Mouse (Mus musculus) CD8-positive naive resting alpha-beta T cell, adult 2 months (primary cell): ENCODE measurements around the gene Polr3c.
"Not testable (repeated sequence)": the region's sequence is repeated elsewhere in the genome, so short reads cannot be mapped to it uniquely, and the experiment has no call there.

ENCODE experiments used
- DNase-seq, 2 experiments: peaks; one replicate each; pipeline ENCODE4 v3.0.0; 2022; ENCODE audit warnings: low read depth in 2 of 2, low spot score in 2 of 2

The Polr3c gene

DNA sequence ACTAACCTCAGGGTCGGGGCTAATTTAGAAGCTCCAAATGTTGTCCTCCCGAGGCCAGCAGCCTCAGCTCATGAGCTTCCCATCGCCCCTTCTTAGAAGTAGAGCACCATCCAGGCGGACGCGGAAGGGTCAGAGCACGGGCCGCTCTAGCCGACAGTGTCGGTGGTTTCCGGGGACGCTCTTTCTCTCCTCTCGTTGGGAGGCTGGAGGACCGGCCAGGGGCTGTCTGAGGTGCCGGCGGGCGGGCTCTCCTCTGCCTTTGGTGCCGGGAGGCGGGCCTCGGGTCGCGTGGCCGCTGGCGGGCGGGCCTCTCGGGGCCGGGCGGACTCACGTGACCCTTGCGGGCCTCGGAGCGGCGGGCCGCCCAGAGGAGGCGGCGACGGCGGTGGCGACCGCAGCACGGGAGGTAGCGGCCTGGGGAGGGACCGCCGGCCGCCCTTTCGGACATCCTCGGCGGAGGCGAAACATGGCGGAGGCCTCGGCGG, at the start of gene Polr3c, which contains the start of gene Rnf115:
Polr3c (minus strand) TSS at position 286 of the 485 bp plus-strand sequence.
Rnf115 (plus strand) TSS at position 322 of the 485 bp plus-strand sequence.
- DNase-seq, result peak; percentile 81 to 86

DNA sequence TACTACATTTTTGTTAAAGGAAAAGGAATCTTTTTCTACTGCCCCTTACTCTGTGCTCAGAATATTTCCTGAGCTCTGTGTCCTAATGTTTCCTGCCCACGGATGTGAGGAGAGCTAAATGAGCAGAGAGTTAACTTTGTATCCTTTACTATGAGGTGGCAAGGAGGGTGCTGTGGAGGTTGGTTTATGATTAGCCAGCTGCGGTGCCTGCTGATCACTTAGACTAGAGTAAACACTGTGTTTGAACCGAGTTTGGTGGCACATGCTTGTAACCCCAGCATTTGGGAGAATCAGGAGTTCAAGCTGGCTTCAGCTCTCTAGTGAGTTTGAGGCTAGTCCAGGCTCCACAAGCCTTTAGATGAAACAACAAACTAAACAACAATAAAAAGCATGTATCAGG, 49.7 kb upstream of the Polr3c start:
- no peak for DNase-seq

DNA sequence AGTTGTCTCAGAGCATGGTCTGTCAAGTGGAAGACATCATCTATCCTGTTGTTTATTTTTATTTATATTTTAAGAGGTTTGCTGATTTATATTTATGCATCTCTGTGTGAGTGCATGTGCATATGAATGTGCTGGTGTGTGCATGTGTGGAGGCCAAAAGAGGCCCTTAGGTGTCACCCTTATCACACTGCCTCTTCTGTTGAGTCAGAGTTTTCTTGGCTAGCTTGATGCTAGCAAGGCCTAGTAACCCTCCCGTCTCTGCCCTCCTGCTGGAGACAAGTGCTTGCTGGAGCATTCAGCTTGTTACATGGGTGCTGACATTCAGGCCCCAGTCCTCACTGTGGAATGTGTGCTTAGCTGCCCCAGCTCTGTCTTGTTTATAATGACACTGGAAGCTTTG, 45.5 kb upstream of the Polr3c start:
- DNase-seq, result no peak

DNA sequence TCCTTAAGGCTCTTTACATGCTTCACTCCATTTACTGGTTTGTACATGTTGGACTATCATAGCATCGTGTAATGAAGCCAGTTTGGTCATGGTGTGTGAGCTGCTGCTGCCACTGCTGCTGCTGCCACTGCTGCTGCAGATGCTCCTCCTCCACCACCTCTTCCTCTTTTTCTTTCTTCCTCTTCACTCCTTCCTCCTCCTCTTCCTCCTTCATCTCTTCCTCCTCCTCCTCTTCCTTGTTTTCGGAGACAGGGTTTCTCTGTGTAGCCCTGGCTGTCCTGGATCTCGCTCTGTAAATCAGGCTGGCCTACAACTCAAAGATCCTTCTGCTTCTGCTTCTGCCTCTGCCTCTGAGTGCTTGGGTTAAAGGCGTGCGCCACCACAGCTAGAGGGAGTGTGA, 42.5 kb upstream of the Polr3c start:
- DNase-seq, result no peak

DNA sequence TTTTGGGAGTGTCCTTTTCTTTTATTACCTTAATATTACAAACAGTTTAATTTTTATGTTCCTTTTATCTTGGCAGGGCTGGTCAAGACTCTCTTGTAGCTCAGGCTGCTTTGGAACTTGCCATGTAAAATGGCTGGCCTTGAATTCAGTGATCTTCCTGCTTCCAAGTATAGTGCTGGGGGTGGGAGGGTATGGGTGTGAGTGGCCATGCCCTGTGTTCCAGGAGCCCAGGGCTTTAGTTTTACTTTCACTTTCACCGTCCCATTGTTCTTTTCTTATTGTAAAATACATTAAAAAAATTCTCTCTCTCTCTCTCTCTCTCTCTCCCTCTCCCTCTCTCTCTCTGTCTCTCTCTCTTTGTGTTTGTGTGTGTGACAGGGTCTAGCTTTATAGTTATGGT, 37.1 kb upstream of the Polr3c start:
- DNase-seq, result peak in 1 of 2 experiments; percentile 3

DNA sequence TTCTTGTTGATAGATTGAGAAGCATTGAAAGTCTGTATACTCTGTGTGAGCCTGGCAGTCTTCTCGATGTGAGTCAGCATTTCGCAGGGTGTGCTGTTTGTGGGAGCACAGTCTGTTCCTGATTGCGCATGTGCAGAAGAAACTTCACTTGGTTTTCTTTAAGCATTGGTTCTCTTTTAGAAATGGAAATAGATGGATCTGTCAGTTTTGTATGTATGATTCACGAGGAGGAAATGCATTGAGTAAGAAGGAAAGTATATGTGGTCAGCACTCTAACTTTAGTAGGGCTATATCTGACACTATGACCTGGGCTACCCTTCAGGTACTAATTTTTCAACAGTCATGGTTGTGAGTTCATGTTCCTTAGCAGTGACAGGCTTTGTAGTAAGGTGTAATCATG, 32.3 kb upstream of the Polr3c start:
- no peak for DNase-seq

DNA sequence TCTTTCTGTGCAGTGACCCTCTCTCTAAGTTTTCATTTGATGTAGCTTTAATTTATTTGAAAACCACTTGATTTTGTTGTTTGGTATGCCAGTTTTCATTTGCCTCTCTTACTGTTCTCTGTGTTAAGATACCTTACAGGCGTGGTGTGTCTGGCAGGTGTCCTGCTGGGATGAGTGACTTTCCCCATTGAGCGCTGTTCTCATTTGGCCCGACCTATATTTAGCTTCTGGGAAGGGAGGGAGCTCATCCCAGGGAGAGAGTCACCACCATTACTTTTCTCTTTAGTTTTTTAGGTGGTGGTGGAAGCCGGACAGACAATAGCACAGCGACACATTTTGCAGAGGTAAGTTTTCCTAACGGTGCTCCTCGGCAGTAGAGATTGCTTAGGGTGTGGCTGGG, 30.3 kb upstream of the Polr3c start:
- DNase-seq, result no peak

DNA sequence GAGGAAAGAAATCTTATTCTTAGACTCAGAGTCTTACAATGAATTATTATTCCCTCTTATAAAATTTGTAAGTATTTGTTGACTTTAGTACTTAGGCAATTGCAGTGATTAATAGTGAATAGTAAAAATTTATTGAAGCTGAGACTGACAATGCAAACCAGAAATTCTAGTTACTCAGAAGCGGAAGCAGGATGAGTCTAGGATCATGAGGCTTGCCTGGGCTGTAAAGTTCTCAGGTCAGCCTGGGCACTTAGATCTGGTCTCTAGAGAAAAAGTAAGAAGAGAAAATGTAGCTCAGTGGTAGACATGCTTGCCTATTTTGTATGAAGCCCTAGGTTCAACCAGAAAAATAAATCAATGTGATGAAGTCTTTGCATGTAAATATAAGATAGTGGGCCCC, 28.5 kb upstream of the Polr3c start:
- no peak for DNase-seq

DNA sequence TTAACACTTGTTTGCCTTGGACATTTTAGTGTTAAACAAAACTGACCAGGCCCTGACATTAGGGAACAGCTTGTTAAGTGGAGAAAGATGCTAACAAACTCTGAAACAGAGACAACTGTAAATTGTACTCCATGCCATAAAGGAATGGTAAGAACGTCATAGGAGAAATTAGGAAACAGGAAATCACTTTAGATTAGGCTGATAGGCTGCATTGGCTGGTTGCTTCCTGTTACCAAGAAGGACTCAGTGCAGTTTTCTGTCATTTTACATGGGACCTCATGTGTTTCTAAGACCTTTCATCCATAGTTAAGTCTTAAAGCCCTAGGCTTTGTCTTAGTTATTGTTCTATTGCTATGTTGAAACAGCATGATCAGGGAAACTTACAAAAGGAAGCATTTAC, 19.4 kb upstream of the Polr3c start:
- no peak for DNase-seq

DNA sequence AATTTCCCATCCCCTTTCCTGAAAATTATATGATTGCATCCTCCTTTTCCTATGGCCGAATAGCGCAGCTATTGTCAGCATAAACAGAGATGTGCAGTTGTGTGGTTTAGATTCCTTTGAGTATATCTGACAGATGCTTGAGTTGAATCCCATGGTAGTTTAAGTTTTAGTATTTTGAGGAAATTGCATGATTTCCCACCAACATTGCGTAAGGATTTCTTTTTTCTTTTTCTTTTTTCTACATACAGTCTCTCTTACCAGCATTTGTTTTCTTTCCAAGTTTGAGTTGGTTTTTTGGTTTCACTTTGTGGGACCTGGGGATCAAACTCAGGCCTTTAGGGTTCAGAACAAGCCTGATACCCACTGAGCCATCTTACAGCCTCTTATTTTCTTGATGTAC, 16.9 kb upstream of the Polr3c start:
- no peak for DNase-seq

DNA sequence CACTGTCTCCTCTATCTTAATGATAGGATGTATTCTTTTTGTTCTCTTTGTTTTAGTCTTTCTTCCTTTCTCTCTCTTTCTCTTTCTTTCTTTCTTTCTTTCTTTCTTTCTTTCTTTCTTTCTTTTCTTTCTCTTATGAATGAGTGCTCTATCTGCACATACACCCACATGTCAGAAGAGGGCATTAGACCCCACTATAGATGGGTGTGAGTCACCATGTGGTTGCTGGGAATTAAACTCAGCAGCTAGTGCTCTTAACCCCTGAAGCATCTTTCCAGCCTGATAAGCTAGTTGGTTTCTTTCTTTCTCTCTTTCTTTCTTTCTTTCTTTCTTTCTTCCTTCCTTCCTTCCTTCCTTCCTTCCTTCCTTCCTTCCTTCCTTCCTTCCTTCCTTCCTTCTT, 12.9 kb upstream of the Polr3c start:
- not testable (repeated sequence) for DNase-seq

DNA sequence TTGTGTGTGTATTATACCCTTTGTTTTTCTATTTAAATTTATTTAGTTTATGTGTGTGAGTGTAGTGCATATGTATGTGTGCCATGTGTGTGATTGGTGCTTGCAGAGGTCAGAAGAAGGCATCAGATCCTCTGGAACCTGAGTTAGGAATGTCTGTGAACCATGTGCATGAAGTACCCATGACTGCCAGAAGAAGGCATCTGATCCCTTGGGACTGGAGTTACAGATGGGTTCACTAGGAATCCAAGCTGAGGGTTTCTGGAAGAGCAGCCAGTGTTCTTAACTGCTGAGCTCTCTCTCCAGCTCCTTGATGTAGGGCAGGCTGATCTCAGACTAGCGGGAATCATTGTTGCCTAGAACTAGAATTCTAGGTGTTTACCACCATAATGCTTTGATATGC, 10.6 kb upstream of the Polr3c start:
- no peak for DNase-seq

DNA sequence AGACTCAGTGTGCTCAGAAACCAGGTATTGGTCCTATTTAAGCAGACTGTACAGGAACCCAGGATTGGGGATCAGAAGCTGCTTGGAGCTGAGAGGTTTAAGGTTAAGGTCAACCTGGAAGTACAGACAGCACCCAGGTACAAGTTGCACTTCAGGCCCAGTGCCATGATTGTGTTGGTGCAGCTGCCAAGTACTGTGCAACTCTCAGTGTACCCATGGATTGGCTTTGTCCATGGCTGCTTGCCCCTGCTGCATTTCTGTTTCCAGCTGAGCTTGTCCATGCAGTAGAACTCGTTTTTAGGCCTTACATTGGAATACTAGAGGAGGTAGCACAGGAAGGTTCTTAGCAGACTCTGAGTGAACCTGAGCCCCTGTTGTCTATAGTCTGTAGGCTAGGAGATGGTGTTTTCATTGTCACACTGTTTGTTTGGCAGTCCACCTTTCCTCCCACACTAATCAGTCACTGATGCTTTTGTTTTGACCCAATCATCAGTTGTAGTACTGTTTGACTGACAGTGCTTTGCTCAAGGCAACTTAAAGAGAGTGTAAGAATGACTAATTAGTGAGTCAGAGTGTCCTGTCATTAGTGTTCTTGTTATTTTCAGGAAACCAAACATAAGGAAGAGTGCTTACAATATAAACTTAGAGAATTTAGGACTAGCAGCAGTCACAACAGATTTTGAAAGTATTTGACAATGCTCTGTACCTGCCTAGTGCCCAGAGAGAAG, 9.7 kb upstream of the Polr3c start:
- DNase-seq, result no peak

DNA sequence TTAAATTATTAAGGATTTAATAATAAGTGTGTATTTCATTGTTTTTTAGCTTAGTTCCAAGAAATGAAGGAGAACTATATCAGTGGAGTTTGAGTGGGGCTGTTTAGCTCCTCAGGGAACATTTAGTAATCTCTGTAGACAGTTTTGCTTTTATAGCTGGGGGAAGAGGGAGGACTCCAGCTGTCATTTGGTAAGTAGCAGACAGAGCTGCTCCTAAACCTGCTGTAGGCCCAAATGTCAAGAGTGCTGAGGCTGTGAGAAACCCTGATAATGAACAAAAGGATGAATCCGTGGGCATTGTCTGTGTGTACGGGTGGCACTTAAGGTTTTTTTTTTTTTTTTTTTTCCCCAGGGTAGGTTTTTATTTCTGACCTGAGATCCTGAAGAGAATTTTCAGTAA, 7.8 kb upstream of the Polr3c start:
- DNase-seq, result no peak

DNA sequence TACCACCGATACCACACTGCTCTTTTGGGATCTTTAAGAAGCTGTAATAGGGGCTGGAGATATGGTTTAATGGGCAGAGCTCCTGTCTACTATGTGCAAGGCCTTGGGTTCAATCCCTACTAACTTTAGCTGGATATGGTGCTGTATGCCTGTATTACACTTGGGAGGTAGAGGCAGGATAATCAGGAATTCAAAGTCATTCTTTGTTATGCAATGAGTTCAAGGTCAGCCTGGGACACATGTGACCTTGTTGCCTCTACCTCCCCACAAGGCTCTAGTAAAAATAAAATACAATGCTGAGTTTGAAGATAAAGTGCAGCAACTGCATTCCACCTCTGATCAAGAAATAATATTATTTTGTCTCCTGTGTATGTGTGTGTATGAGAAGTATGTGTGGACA, 6.6 kb upstream of the Polr3c start:
- no peak for DNase-seq

DNA sequence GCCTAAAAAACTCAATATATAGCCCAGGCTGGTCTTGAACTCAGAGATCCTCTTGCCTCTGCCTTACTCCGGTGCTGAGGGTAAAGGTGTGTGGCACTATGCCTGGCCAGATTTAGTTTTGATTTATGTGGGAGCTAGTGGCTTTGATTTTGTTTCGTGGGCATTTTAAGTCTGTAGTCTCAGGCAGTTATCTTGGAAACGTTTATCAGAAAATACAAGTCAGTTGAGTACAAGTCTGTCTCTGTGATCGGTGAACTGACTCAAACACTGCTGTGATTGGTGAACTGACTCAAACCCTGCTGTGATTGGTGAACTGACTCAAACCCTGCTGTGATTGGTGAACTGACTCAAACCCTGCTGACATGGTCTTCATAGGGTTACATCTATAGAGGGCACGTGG, 3.4 kb upstream of the Polr3c start:
- DNase-seq, result no peak

DNA sequence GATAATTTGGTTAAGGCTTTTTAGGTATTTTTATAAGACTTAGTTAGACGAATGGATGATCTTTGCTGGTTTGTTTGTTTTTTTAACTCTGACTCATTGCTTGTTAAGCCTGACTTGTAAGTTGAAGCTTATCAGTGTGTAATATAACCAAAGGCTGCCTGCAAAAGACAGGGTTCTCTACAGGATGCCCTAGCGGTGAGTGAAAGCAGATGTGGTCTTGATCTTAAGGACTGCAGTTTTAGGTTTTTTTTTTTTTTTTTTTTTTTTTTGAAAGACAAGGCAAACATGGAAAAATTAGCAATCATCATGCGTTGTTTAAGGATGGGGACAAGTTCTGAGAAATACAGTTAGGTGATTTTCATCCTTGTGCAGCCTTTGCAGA, 2.0 kb upstream of the Polr3c start:
- no peak for DNase-seq

DNA sequence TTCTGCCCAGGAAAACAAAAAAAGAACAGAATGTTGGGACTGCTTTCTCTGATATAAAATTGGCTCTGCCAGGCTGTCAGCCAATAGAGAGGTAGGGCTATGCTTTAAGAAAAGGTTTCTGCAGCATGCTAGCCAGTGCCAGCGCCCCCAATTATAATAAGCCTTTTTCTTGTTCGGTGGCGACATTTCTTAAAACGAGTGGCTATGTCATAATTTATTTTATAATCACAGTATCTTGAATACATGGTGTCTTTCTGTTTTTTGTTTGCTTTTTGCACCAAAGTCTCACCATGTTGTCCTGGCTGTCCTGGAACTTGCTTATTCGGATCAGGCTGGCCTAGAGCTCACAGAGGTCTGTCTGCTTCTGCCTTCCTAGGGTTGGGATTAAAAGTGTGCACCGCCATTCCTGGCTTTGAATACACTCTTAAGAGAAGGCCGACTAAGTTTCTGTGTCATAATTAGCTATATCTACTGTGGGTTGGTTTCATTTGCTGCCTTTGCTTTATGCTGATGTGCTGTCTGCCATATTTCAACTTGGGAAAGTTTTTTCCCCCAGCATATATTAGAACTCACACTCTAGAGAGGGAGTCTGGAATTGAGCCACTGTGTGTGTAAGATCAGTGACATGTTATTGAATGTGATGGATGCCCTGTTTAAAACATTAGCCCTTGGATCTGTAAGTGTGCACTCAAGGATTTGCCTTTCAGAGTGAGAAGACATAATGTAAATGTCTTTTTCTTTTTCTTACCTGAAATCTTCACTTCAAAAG, 1.4 kb upstream of the Polr3c start:
- no peak for DNase-seq

DNA sequence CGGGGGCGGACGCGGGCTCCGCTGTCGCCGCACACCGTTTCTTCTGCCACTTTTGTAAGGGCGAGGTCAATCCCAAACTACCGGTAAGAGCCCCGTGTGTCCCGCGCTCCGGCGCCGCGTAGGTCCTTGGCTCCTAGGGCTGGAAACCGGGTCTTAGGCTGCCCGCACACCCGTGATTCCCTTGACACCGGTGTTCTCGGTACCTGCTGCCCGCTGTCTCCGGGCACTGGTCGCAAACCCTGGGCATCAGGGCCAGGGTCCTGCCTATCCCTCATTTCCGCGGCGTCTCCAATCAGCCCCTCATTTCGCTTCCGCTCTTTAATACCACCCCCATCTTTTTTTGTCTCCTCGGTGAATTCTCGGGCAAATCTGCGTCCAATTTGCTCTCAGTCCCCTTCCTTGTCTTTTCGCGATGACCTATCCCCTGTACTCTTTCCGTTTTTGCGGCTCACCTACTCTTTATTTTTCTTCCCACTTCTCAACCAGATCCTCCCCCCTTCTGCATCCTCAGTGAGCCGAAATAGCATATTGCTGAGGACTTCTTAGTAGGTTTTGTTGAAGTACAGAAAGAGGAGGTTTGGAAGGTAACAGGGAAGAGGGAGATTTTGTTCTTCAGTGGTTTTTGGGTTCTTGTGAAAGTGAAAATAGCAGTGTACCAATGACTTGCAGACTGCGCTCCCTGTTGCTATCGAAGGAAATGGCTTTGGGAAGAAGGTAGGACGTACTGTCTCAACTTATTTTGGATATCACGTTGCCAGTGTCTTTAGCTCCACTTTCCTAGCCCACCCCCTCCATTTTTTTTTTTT, 603 bp upstream of the Polr3c start:
- peak in 1 of 2 experiments; percentile 23 for DNase-seq

DNA sequence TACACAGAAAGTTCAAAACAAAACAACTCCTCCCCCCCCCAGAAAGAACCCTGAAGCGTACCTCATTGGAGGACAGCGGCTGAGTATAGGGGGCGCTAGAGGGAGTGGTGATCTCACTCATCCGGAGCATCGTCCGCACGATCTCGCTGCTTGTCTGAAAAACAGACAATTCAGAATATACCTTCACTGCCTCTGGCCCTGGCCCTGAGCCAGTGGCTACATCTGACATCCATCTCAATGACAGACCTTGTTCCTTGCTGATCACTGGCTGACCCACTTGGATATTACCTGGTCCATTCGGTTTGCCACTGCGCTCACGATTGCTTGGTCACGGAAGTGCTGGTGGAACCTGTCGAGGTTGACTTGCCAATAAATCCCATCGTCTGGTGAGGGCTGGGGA, 8.3 kb downstream of the Polr3c start:
- DNase-seq, result no peak

DNA sequence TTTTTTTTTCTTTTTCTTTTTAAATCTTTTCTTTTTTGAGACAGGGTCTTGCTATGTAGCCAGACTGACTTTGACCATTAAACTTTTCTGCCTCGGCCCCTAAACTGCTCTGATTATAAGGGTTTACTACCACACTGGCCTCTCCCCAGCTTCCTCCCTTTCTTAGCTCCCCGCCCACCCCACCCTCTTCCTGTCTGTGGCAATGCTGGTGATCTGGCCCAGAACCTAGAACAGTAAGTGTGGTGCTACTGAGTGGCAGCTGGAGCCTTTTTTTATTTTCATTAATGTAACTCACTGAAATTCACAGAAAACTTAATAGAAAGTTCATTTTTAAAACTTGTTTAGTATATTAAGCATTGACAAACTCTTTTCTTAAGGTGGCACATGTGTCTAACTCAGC, 11.6 kb downstream of the Polr3c start:
- no peak for DNase-seq

DNA sequence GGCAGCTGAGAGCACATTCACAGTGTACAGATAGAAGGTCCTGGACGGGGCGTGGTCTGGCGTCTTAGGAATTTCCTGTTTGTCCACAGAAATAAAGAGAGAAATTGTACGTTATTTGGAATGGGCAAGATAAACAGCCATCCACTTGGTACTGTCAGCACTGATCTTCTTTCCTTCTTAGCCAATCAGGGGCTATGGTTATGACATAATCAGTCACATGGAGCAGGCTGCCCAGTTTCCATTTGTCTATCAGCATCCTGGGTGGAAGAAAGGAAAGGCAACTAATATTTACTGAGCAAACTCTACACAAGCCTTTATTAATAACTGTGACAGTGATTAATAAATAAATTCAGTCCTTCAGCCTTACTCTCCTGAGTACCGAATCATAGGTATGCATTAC, 13.1 kb downstream of the Polr3c start:
- no peak for DNase-seq
